Mouse (Mus musculus): ENCODE results near the gene Gm3043.
"Not testable (repeated sequence)": the region's sequence is repeated elsewhere in the genome, so short reads cannot be mapped to it uniquely, and the experiment has no call there.

Gm3043 gene

GRCm38 (mm10) chr14:3688483-3688882 lies at the start of gene Gm3043:
Gene Gm3043 (plus strand): TSS chr14:3688783.
- DNase-seq (ENCODE audit: low spot score) = not testable (repeated sequence)

DNA sequence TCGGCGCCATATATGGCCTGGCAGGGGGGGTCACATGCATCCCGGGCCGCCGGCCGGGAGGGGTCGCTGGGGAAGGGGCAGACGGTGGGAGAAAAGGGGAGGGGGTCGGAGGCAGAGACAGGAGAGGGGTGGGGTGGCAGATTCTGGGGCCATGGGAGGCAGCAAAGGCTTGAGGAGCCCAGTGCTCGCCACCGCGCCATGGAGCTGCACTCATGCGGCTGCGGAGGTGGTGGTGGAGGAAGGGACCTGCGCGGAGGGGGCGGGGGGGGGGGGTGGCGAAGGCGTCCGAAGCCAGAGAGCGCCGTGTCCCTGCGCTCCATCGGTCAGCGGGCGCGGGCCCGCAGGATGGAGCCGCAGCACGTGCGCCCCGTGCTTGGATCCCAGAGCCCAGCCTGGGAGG lies 36.9 kb upstream of the Gm3043 start, which contains the start of gene Gm3020:
Gm3020 (plus strand) TSS at position 301 of the 400 bp plus-strand sequence.
- DNase-seq (ENCODE audit: low spot score) = not testable (repeated sequence)
